14 mouse cellular contexts compared by ENCODE assay signal in genomic region chr4:47309886-47310625, GRCm38 (mm10). TPM values are rescaled to one million over a fixed set of nuclear protein-coding genes. Genes with fewer than 3 reads are reported as not detected.
A peak's percentile ranks its signal among the peaks of the same experiment; 100 is the strongest.
DNase-seq lines count a peak whose midpoint lies in the region; ATAC-seq and TF ChIP-seq lines count a peak whose summit lies in the region.
"Had no signal": no experiment of that assay in that cellular context is flagged by ENCODE, and none has a peak within 500 bp of the region (broad histone marks: within the 10 kb centered on the region; RNA-seq: fewer than 3 reads in every experiment).

No protein-coding gene starts in this region.

- H3K4me3 ChIP-seq in heart, postnatal 0 days (ENCODE audit: low read depth, low read length) = no peak overlapping the region
- no peak overlapping the region for H3K4me3 ChIP-seq in heart, adult 2 months
- H3K4me3 ChIP-seq in embryonic fibroblast, embryonic 13.5 days (ENCODE audit: insufficient read depth, low read length) = no peak overlapping the region
- H3K4me3 ChIP-seq in hindbrain, embryonic 12.5 days = no peak overlapping the region
- H3K4me3 ChIP-seq: embryonic facial prominence, embryonic 13.5 days; forebrain, embryonic 12.5 days had no signal

- TF ChIP-seq POLR2A in heart, adult 2 months (IDR thresholded peaks at IDR 0.05; ENCODE audit: insufficient read depth, low read depth, low read length) = no peak
- no peak for TF ChIP-seq POLR2A in embryonic fibroblast, embryonic 13.5 days (IDR thresholded peaks at IDR 0.05; ENCODE audit: low read depth, low read length)

- H3K27ac ChIP-seq in heart, postnatal 0 days (ENCODE audit: low read depth) = peak overlapping the region; percentile 1; the same call in 1 of the 2 replicates
- H3K27ac ChIP-seq in heart, adult 2 months = no peak overlapping the region
- 0 out of 2 replicates have a peak overlapping the region, but pooled peaks have one; percentile 2 for H3K27ac ChIP-seq in embryonic fibroblast, embryonic 13.5 days (ENCODE audit: insufficient read depth, low read length)
- H3K27ac ChIP-seq in hindbrain, embryonic 12.5 days = no peak overlapping the region
- H3K27ac ChIP-seq: embryonic facial prominence, embryonic 13.5 days; forebrain, embryonic 12.5 days had no signal

- DNase-seq in heart, postnatal 0 days (ENCODE audit: low spot score) = no peak
- no peak for DNase-seq in heart, adult 2 months
- no peak for DNase-seq in right cerebral cortex, postnatal 14 days
- DNase-seq in frontal cortex, adult 2 months (ENCODE audit: extremely low spot score in 1 of 2, low spot score in 1 of 2) = no peak
- DNase-seq: cerebellum, postnatal 25 days; kidney, adult 11 months; right cerebral cortex, postnatal 25 days had no signal

- intact Hi-C loops in heart, adult 2 months (cut with DNase I) = loop anchor here (5.0 kb wide), 1 partner anchor 92 kb away; no protein-coding TSS in a partner anchor

- no peak for TF ChIP-seq EP300 in heart, postnatal 0 days (IDR thresholded peaks at IDR 0.05; ENCODE audit: low read depth)
- TF ChIP-seq EP300 in heart, adult 2 months (IDR thresholded peaks at IDR 0.05; ENCODE audit: insufficient read depth, low read depth, low read length) = no peak

- no peaks in the 10 kb centered on the region; the same call in 1 of the 2 replicates for H3K27me3 ChIP-seq in heart, postnatal 0 days (ENCODE audit: control insufficient read depth, insufficient read depth, low read length)
- H3K27me3 ChIP-seq in heart, adult 2 months (ENCODE audit: control insufficient read depth, insufficient read depth, low read length) = no peaks in the 10 kb centered on the region
- no peaks in the 10 kb centered on the region for H3K27me3 ChIP-seq in hindbrain, embryonic 12.5 days
- H3K27me3 ChIP-seq: embryonic facial prominence, embryonic 13.5 days; forebrain, embryonic 12.5 days had no signal

- no peak for ATAC-seq in heart, postnatal 0 days (ENCODE audit: insufficient read depth, low read depth)
- ATAC-seq in neutrophil, adult 5-6 weeks (ENCODE audit: extremely low read depth, insufficient number of reproducible peaks, low FRiP score, poor library complexity, severe bottlenecking) = peak; percentile 7; the same call in 1 of the 2 replicates
- ATAC-seq in frontal cortex, adult (ENCODE audit: low TSS enrichment) = no peak
- no peak for ATAC-seq in hindbrain, embryonic 12.5 days (ENCODE audit: low FRiP score)

- 82% methylated on average over 12 of the region's 12 CpGs for WGBS in heart, postnatal 0 days
- WGBS in heart, adult 2 months = 85% methylated on average over 12 of the region's 12 CpGs
- 85% methylated on average over 12 of the region's 12 CpGs for WGBS in hindbrain, embryonic 12.5 days

- no peaks in the 10 kb centered on the region for H3K36me3 ChIP-seq in heart, postnatal 0 days (replicated peaks; ENCODE audit: control insufficient read depth, insufficient read depth, low read length)
- H3K36me3 ChIP-seq in heart, adult 2 months (ENCODE audit: control insufficient read depth, insufficient read depth, low read length) = no peaks in the 10 kb centered on the region
- no peaks in the 10 kb centered on the region for H3K36me3 ChIP-seq in hindbrain, embryonic 12.5 days
- H3K36me3 ChIP-seq: embryonic facial prominence, embryonic 13.5 days; forebrain, embryonic 12.5 days had no signal

- no peak overlapping the region for H3K9ac ChIP-seq in heart, postnatal 0 days (replicated peaks; ENCODE audit: low read depth, low read length)
- no peak overlapping the region for H3K9ac ChIP-seq in heart, adult 2 months (ENCODE audit: low read depth, low read length)
- no peak overlapping the region for H3K9ac ChIP-seq in hindbrain, embryonic 12.5 days
- H3K9ac ChIP-seq: embryonic facial prominence, embryonic 13.5 days; forebrain, embryonic 12.5 days; lung, embryonic 14.5 days had no signal

- H3K9me3 ChIP-seq in heart, postnatal 0 days (replicated peaks; ENCODE audit: control insufficient read depth, low read length) = no peaks in the 10 kb centered on the region
- no peaks in the 10 kb centered on the region for H3K9me3 ChIP-seq in hindbrain, embryonic 12.5 days (replicated peaks)
- H3K9me3 ChIP-seq: embryonic facial prominence, embryonic 13.5 days; forebrain, embryonic 12.5 days had no signal

- peaks cover 7% of the 10 kb centered on the region for H3K4me1 ChIP-seq in heart, postnatal 0 days (ENCODE audit: control insufficient read depth, insufficient read depth)
- peaks cover 10% of the 10 kb centered on the region for H3K4me1 ChIP-seq in heart, adult 2 months (ENCODE audit: control insufficient read depth, insufficient read depth, low read length)
- peaks cover 12% of the 10 kb centered on the region for H3K4me1 ChIP-seq in embryonic fibroblast, embryonic 13.5 days (ENCODE audit: control insufficient read depth, insufficient read depth, low read length)
- no peaks in the 10 kb centered on the region for H3K4me1 ChIP-seq in hindbrain, embryonic 12.5 days
- H3K4me1 ChIP-seq: forebrain, embryonic 12.5 days had no signal

- no peak for TF ChIP-seq CTCF in heart, postnatal 0 days (IDR thresholded peaks at IDR 0.05; ENCODE audit: low read depth)
- no peak for TF ChIP-seq CTCF in heart, adult 2 months (IDR thresholded peaks at IDR 0.05)
- no peak for TF ChIP-seq CTCF in embryonic fibroblast, embryonic 13.5 days (IDR thresholded peaks at IDR 0.05; ENCODE audit: borderline replicate concordance, insufficient read depth, low read length)

- H3K4me2 ChIP-seq in heart, postnatal 0 days (ENCODE audit: low read depth, low read length) = no peak overlapping the region
- H3K4me2 ChIP-seq in hindbrain, embryonic 12.5 days (replicated peaks) = no peak overlapping the region
- H3K4me2 ChIP-seq: embryonic facial prominence, embryonic 13.5 days; forebrain, embryonic 12.5 days; lung, embryonic 14.5 days had no signal

- H3K79me2 ChIP-seq in heart, adult 2 months (replicated peaks; ENCODE audit: control insufficient read depth, insufficient read depth, low read length) = no peaks in the 10 kb centered on the region

RNA-seq across cellular contexts. Expression of gene Tgfbr1, which starts 43.0 kb away (rescaled TPM):
- total RNA-seq in heart, postnatal 0 days (2014; rRNA removed; ENCODE audit: low replicate concordance) = 19.8 and 21.8 TPM in 2 replicates
- 7.6 and 7.8 TPM in 2 replicates for polyA plus RNA-seq in heart, postnatal 0 days (2015; fragmentation: Nextera tagmentation; extraction: Ambion mirVana)
- 10 to 100 TPM; 13.8 to 14.2 TPM for total RNA-seq in heart, adult 2 months (2021)
- 5.1 and 10.7 TPM in 2 replicates for polyA plus RNA-seq in heart, adult 2 months (2012; rRNA removed)
- 35.6 and 43.8 TPM in 2 replicates for polyA plus RNA-seq in embryonic fibroblast, embryonic 13.5 days (2011; ENCODE audit: insufficient read length, low read depth, missing spikeins)
- total RNA-seq in neutrophil, adult 5-6 weeks (2017) = 47.7 and 51.8 TPM in 2 replicates
- 11.6 and 15.6 TPM in 2 replicates for polyA plus RNA-seq in frontal cortex, adult 2 months (2012; rRNA removed)
- polyA plus RNA-seq in hindbrain, embryonic 12.5 days (2016; fragmentation: Nextera tagmentation; extraction: Ambion mirVana) = 96.7 and 102 TPM in 2 replicates

Comparison
In these comparisons a context has a peak if more than half of its experiments do, and no peak if none do; other contexts are left out.
1. H3K27ac ChIP-seq: peak in heart, postnatal 0 days (single experiment) and embryonic fibroblast, embryonic 13.5 days (single experiment); none in heart, adult 2 months (single experiment) and hindbrain, embryonic 12.5 days (single experiment).